Mouse (Mus musculus) heart, postnatal 25 days (tissue): ENCODE measurements around the gene Hyal3. TPM values are rescaled to one million over a fixed set of nuclear protein-coding genes. Genes with fewer than 3 reads are reported as not detected.

Experiments
- DNase-seq: peaks from one replicate; pipeline ENCODE4 v3.0.0; 2022; ENCODE audit warnings: low spot score
- intact Hi-C: fragments of 180-260 bp; cut with DNase I; formaldehyde crosslinking; loops from one replicate; pipeline ENCODE4 v1.15.1; 2025
- total RNA-seq, 2 experiments: library from RNA; stranded (reverse); gene quantifications; 2 replicates each; pipeline ENCODE4 v1.2.3; 2021

Gene Hyal3
- total RNA-seq, 2 experiments from 2014 or later, result 0.45 to 0.62 TPM

DNA sequence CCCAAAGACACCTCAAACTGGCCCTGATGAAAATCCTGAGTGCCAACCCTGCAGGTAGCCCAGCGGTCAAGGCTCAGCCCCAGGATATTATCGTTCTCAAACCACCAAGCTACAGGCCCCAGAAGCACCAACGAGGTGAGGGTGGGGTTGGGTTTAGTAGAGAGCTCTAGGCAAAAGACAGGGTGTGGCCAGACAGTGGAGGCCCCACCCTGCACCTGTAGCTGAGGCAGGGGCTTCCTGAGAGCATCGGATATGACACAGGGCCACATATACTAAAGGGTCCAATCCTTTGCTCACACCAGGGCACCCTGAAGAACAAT lies 48.8 kb downstream of the Hyal3 start:
- DNase-seq, result no peak
- intact Hi-C loops, result loop anchor here (5.0 kb wide), 1 partner anchor 62 kb away; the partner anchor contains the start of gene Hyal2

DNA sequence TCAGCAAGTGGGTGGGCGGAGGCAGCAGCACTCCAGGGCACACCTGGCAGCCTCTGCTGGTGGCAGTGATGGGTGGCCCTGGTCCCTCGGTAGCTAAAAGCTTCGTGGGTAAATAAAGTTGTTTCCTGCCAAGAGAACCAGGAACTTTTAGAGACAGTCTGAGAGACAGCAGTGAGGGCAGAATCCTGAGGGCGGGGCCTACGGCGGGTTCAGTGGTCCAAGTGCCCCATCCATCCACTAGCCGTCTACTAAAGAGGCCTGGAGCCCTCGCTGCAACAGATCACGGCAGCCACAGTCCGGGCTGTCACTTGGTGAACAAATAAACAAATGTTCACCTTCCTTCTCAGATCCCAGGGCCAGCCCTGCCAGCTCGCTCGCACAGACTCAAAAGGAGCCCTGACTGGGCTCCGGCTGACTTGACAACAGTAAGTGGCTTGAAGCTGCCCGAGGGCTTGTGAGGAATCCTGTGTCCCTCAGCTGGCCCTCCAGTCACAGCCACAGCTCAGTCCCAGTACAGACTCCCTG lies 49.3 kb downstream of the Hyal3 start:
- intact Hi-C loops, result loop anchor here (5.0 kb wide), 1 partner anchor 63 kb away; the partner anchor contains the start of gene Hyal2
- no peak for DNase-seq

DNA sequence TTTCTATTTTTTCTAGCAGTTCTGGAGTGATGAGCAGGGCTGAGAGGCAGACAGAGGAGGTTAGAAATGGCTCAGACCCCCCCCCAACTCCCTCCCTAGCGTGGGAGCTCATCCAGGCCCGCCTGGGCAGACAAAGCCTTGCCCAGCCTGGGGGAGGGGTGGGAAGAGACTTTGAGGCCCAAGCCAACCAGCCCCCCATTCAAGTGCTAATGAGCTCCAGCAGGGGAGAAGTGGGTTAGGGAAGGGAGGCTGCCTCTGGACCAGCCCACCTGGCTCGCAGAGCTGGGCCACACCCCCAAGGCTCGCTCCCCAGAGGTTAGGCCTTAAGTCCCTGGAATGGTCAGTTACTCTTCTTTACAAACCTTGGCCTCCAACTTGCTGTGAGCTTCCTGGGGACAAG lies 50.0 kb downstream of the Hyal3 start:
- DNase-seq, result no peak
- intact Hi-C loops, result no loop called here

- intact Hi-C loops, result no loop called here
- no peak for DNase-seq
Observed at GRCm38 (mm10) chr9:107631311-107631826, 50.8 kb downstream of the Hyal3 start.

GRCm38 (mm10) chr9:107631861-107632260 lies 51.2 kb downstream of the Hyal3 start:
- intact Hi-C loops, result no loop called here
- no peak for DNase-seq

GRCm38 (mm10) chr9:107632478-107632877 lies 51.9 kb downstream of the Hyal3 start:
- intact Hi-C loops, result no loop called here
- DNase-seq, result no peak

- peak; percentile 83 for DNase-seq
Observed at GRCm38 (mm10) chr9:107633091-107633660, 52.6 kb downstream of the Hyal3 start.

GRCm38 (mm10) chr9:107633661-107634405 lies 53.2 kb downstream of the Hyal3 start:
- DNase-seq, result no peak
- intact Hi-C loops, result loop anchor here (2.0 kb wide), 1 partner anchor 13 kb away; no protein-coding TSS in a partner anchor

More at GRCm38 (mm10) chr9:107633091-107633660, 52.6 kb downstream of the Hyal3 start:
- intact Hi-C loops, result no loop called here

DNA sequence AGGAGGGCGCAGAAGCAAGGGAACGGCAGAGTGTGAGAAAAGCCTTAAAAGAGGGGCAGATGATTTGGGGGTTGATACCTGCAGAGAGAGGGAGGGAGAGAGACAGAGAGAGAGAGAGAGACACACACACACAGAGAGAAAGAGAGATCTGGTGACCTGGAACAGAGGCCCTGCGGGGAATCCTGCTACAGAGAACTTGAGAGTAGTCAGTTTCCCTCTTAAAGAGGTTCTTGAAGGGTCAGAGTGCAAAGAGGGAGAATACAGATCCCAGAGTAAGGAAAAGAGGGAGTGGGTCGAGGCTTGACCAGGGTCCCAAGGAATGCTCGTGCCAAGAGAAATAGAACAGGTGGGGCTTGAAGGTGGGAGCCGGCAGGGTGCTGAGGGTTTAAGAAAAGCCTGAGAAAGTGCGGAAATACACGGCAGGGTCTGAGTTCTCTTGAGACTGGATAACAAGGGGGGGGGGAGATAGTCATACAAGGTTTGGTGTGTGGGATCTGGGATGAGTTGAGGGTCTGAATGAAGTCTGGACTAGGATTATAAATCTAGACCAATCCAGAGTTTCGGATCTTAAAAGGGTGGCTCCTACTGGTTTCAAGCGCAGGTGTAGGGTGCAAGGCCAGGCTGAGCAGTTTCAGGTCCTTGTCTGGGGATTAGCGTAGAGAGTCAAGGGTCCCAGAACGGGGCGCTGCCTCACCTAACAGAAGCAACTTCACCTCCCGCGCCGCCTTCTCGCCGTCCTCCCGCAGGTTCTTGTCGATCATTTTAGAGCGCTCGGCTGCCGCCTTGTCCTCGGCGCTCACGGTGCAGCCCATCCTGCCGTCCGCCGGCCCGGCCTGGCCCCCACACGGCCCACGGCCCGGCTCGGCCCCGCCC lies 54.0 kb downstream of the Hyal3 start:
- no peak for DNase-seq
- intact Hi-C loops, result loop anchor here (2.0 kb wide), 1 partner anchor 14 kb away; no protein-coding TSS in a partner anchor

- intact Hi-C loops, result loop anchor here (2.0 kb wide), 1 partner anchor 15 kb away; no protein-coding TSS in a partner anchor
- peak; percentile 97 for DNase-seq
Observed at GRCm38 (mm10) chr9:107635279-107636028, 54.8 kb downstream of the Hyal3 start, which contains the start of gene Gnai2. Gene Gnai2 (minus strand): TSS chr9:107635367.

Other genes starting within 250 kb of the Hyal3 start
- gene Hemk1, start 242.5 kb upstream of the Hyal3 start, total RNA-seq, result 10 to 100 TPM; 23.0 to 26.9 TPM
- 1 to 10 TPM; 4.8 to 5.9 TPM for gene 6430571L13Rik, start 240.2 kb upstream of the Hyal3 start, total RNA-seq
- gene Cacna2d2, start 181.2 kb upstream of the Hyal3 start, total RNA-seq, result 10 to 100 TPM; 12.3 to 13.4 TPM
- 10 to 100 TPM; 20.6 to 21.4 TPM for gene Tmem115, start 46.9 kb upstream of the Hyal3 start, total RNA-seq
- gene Cyb561d2, start 38.6 kb upstream of the Hyal3 start, total RNA-seq, result 1 to 10 TPM; 3.1 to 3.5 TPM
- 10 to 100 TPM; 17.3 to 18.9 TPM for gene Nprl2, start 38.6 kb upstream of the Hyal3 start, total RNA-seq
- not detected for gene Zmynd10, start 33.5 kb upstream of the Hyal3 start, total RNA-seq
- gene Rassf1, start 29.3 kb upstream of the Hyal3 start, total RNA-seq, result 10 to 100 TPM; 12.1 to 16.7 TPM
- 10 to 100 TPM; 28.6 to 30.4 TPM for gene Tusc2, start 17.6 kb upstream of the Hyal3 start, total RNA-seq
- 10 to 100 TPM; 35.4 to 36.2 TPM for gene Hyal2, start 12.9 kb upstream of the Hyal3 start, total RNA-seq
- 1 to 10 TPM; 5.3 TPM for gene Hyal1, start 3.9 kb upstream of the Hyal3 start, total RNA-seq
- 10 to 100 TPM; 14.0 to 18.4 TPM for gene Naa80, start 1.9 kb upstream of the Hyal3 start, total RNA-seq
- gene Ifrd2, start 6.8 kb downstream of the Hyal3 start, total RNA-seq, result 10 to 100 TPM; 44.6 to 45.8 TPM
- 10 to 100 TPM; 15.0 to 17.8 TPM for gene Sema3b, start 28.4 kb downstream of the Hyal3 start, total RNA-seq
- 100 to 1,000 TPM; 241 to 257 TPM for gene Gnai2, start 54.5 kb downstream of the Hyal3 start, total RNA-seq
- 10 to 100 TPM; 62.0 to 69.7 TPM for gene Slc38a3, start 88.7 kb downstream of the Hyal3 start, total RNA-seq
- not detected for gene Gnat1, start 98.9 kb downstream of the Hyal3 start, total RNA-seq
- 10 to 100 TPM; 15.1 to 15.8 TPM for gene Sema3f, start 129.7 kb downstream of the Hyal3 start, total RNA-seq
- gene Rbm5, start 190.2 kb downstream of the Hyal3 start, total RNA-seq, result 10 to 100 TPM; 48.0 to 62.7 TPM